Mouse (Mus musculus) stomach, postnatal 0 days (tissue): ENCODE measurements at regions not wholly inside any gene's neighbourhood (a gene's known extent, or its start where the extent isn't known, plus 50 kb on each side); places are given as distances from the start of the nearest gene placed in this dataset.

Experiments
- CTCF ChIP-seq: IDR thresholded peaks from 2 replicates; pipeline ENCODE4 v1.5.1; 2016; ENCODE audit warnings: antibody characterized with exemption, low read depth, mild to moderate bottlenecking, moderate library complexity
- EP300 ChIP-seq: optimal IDR thresholded peaks from 2 replicates; pipeline ENCODE3; 2016; ENCODE audit warnings: antibody characterized with exemption

GRCm38 (mm10) chr9:43580653-43581052 is 163.1 kb upstream of the Nectin1 start:
- TF ChIP-seq CTCF (no peak), EP300 (no peak)
